Mouse (Mus musculus) heart, embryonic 15.5 days (tissue): Measurements from ENCODE around the gene Olfr1297. TPM values are rescaled to one million over a fixed set of nuclear protein-coding genes. Genes with fewer than 3 reads are reported as not detected.

Experiments used
- ATAC-seq: fragments of 200-750 bp; cut with Nextera tagmentation; replicated peaks from 2 replicates; pipeline ENCODE4 v1.8.0; 2017; ENCODE audit warnings: low read depth, moderate TSS enrichment; ENCODE audit not compliant: insufficient number of reproducible peaks, insufficient read depth, low FRiP score
- H3K27ac ChIP-seq: fragments of 300-500 bp; sonication (generic); 2 replicates; pipeline ENCODE4 v1.5.1; 2015; ENCODE audit warnings: mild to moderate bottlenecking, inconsistent platforms
- H3K27me3 ChIP-seq: fragments of 300-500 bp; sonication (generic); 2 replicates; pipeline ENCODE4 v1.6.1; 2015; ENCODE audit warnings: inconsistent platforms
- H3K36me3 ChIP-seq: fragments of 300-500 bp; sonication (generic); 2 replicates; pipeline ENCODE4 v1.6.1; 2015; ENCODE audit warnings: mild to moderate bottlenecking, inconsistent platforms
- H3K4me1 ChIP-seq: fragments of 300-500 bp; sonication (generic); replicated peaks from 2 replicates; pipeline ENCODE4 v1.6.1; 2015; ENCODE audit warnings: inconsistent platforms
- H3K4me2 ChIP-seq: fragments of 300-500 bp; sonication (generic); 2 replicates; pipeline ENCODE4 v1.6.1; 2015; ENCODE audit warnings: inconsistent platforms, mild to moderate bottlenecking, moderate library complexity
- H3K4me3 ChIP-seq: fragments of 300-500 bp; sonication (generic); 2 replicates; pipeline ENCODE4 v1.5.1; 2015; ENCODE audit warnings: mild to moderate bottlenecking, inconsistent platforms
- H3K9ac ChIP-seq: fragments of 300-500 bp; sonication (generic); 2 replicates; pipeline ENCODE4 v1.6.1; 2015; ENCODE audit warnings: mild to moderate bottlenecking, inconsistent platforms
- H3K9me3 ChIP-seq: fragments of 300-500 bp; sonication (generic); replicated peaks from 2 replicates; pipeline ENCODE4 v1.6.1; 2016; ENCODE audit warnings: inconsistent platforms
- WGBS: fragments of 180-500 bp; shearing (Covaris S2); methylation state at CpG from one replicate; pipeline ENCODE4 v1.1.7; 2015; ENCODE audit warnings: mixed read lengths; 5-methylcytosine and 5-hydroxymethylcytosine counted together
- polyA plus RNA-seq: library from polyadenylated mRNA; unstranded; fragments of >200 nt; fragmentation: Nextera tagmentation; extraction: Ambion mirVana; gene quantifications from 2 replicates; pipeline ENCODE4 v1.2.1, GENCODE M21; 2015

Olfr1297 gene
- polyA plus RNA-seq: not detected in 2 replicates

GRCm38 (mm10) chr2:111626397-111626796 lies at the start of gene Olfr1297:
Olfr1297 (minus strand) TSS chr2:111626497.
- H3K9me3 ChIP-seq: no peaks in the 10 kb centered on the region
- H3K4me2 ChIP-seq: no peak within 1 kb of the TSS
- no peak for ATAC-seq
- no peak within 1 kb of the TSS for H3K9ac ChIP-seq
- no peaks in the 10 kb centered on the region for H3K36me3 ChIP-seq
- WGBS: 64% methylated on average over 1 of the region's 1 CpGs
- no peak within 1 kb of the TSS for H3K4me3 ChIP-seq
- H3K27ac ChIP-seq: no peak within 1 kb of the TSS
- no peaks in the 10 kb centered on the region for H3K27me3 ChIP-seq
- H3K4me1 ChIP-seq: no peaks in the 10 kb centered on the region

GRCm38 (mm10) chr2:111661119-111661518 lies 34.8 kb upstream of the Olfr1297 start, which contains the start of gene Olfr1299:
Olfr1299 (plus strand) TSS chr2:111661419.
- Histone ChIP-seq H3K36me3 (no peaks in the 10 kb centered on the region), H3K27ac (no peak within 1 kb of the TSS), H3K4me1 (no peaks in the 10 kb centered on the region), H3K9ac (no peak within 1 kb of the TSS), H3K9me3 (no peaks in the 10 kb centered on the region), H3K27me3 (no peaks in the 10 kb centered on the region), H3K4me2 (no peak within 1 kb of the TSS), H3K4me3 (no peak within 1 kb of the TSS)
- ATAC-seq: no peak
- 73% methylated on average over 4 of the region's 4 CpGs for WGBS

DNA sequence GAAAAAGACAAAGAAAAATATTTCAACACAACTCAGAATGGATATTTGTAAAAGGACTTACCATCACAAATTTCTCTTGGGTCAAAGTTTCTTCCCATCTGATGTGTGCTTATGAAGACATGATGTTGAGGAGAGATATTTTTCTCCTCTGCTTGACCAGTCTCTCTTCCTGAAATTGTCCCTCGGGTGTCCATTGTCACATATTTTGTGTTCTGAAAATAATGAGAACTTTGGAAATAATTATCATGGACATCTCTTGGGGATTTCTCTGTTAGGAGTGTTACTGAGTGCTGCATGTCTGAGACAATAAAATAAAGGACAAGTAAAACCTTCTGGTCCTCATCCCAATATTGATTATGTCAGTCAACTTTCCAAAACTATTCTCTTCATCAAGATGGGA lies 22.8 kb upstream of the Olfr1297 start, which contains the start of gene Olfr1298:
Gene Olfr1298, minus strand, starts transcription at position 101 of the 400 bp plus-strand sequence.
- Histone ChIP-seq H3K4me2 (no peak within 1 kb of the TSS), H3K9ac (no peak within 1 kb of the TSS), H3K4me3 (no peak within 1 kb of the TSS), H3K27me3 (no peaks in the 10 kb centered on the region), H3K27ac (no peak within 1 kb of the TSS), H3K4me1 (no peaks in the 10 kb centered on the region), H3K36me3 (no peaks in the 10 kb centered on the region), H3K9me3 (no peaks in the 10 kb centered on the region)
- 86% methylated on average over 1 of the region's 1 CpGs for WGBS
- no peak for ATAC-seq

- H3K9me3 ChIP-seq: no peaks in the 10 kb centered on the region
- no peaks in the 10 kb centered on the region for H3K27me3 ChIP-seq
- no peaks in the 10 kb centered on the region for H3K4me1 ChIP-seq
- no peak within 1 kb of the TSS for H3K27ac ChIP-seq
- H3K36me3 ChIP-seq: no peaks in the 10 kb centered on the region
- ATAC-seq: no peak
- no peak within 1 kb of the TSS for H3K4me3 ChIP-seq
- no peak within 1 kb of the TSS for H3K9ac ChIP-seq
- no peak within 1 kb of the TSS for H3K4me2 ChIP-seq
Measured at GRCm38 (mm10) chr2:111569581-111569980, 56.7 kb downstream of the Olfr1297 start, which contains the start of gene Olfr1295. Olfr1295 (minus strand) TSS chr2:111569681.

Other genes with a start within 250 kb of the Olfr1297 start
- not detected in 2 replicates for gene Olfr1286, start 203.4 kb downstream of the Olfr1297 start, polyA plus RNA-seq
- not detected in 2 replicates for gene Olfr1287, start 177.4 kb downstream of the Olfr1297 start, polyA plus RNA-seq
- gene Olfr1288, start 152.4 kb downstream of the Olfr1297 start, polyA plus RNA-seq: not detected in 2 replicates
- not detected in 2 replicates for gene Olfr1289, start 145.7 kb downstream of the Olfr1297 start, polyA plus RNA-seq
- gene Olfr1290, start 132.7 kb downstream of the Olfr1297 start, polyA plus RNA-seq: not detected in 2 replicates
- not detected in 2 replicates for gene Olfr1291-ps1, start 129.3 kb downstream of the Olfr1297 start, polyA plus RNA-seq
- gene Olfr1293-ps, start 101.3 kb downstream of the Olfr1297 start, polyA plus RNA-seq: not detected in 2 replicates
- not detected in 2 replicates for gene Olfr1294, start 86.2 kb downstream of the Olfr1297 start, polyA plus RNA-seq
- not detected in 2 replicates for gene Olfr1295, start 56.8 kb downstream of the Olfr1297 start, polyA plus RNA-seq
- not detected in 2 replicates for gene Olfr1298, start 22.7 kb upstream of the Olfr1297 start, polyA plus RNA-seq
- not detected in 2 replicates for gene Olfr1299, start 34.9 kb upstream of the Olfr1297 start, polyA plus RNA-seq
- not detected in 2 replicates for gene Olfr1301, start 124.5 kb upstream of the Olfr1297 start, polyA plus RNA-seq
- gene Olfr1302, start 150.9 kb upstream of the Olfr1297 start, polyA plus RNA-seq: not detected in 2 replicates
- gene Olfr1303, start 193.8 kb upstream of the Olfr1297 start, polyA plus RNA-seq: not detected in 2 replicates